Mouse (Mus musculus): Measurements from ENCODE around the gene Ugt2a1. TPM values are rescaled to one million over a fixed set of nuclear protein-coding genes. Genes with fewer than 3 reads are reported as not detected.
"Not testable (repeated sequence)": the region's sequence is repeated elsewhere in the genome, so short reads cannot be mapped to it uniquely, and the experiment has no call there.

Gene Ugt2a1
- polyA plus RNA-seq (2017; shearing (Covaris generic)), result not detected

DNA sequence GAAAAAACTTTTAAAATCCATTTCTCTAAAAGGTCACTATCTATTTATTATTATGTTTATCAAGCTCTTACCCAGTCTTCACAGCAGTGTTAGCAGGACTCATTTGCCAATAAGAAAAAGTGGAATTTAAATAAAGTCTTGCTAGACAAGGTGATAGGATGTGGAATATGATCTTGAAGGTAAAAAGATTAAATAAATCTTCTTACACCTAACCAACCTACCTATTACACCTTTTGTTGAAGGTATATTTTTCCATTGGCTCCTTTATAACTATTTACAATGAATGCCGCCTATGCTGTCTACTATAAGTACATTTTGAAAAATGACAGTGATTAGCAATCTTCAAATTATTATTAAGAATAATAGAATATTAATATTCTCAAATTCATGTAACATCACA, at the start of gene Ugt2a1:
Gene Ugt2a1, minus strand, starts transcription at position 101 of the 400 bp plus-strand sequence.
- no peak for ATAC-seq

DNA sequence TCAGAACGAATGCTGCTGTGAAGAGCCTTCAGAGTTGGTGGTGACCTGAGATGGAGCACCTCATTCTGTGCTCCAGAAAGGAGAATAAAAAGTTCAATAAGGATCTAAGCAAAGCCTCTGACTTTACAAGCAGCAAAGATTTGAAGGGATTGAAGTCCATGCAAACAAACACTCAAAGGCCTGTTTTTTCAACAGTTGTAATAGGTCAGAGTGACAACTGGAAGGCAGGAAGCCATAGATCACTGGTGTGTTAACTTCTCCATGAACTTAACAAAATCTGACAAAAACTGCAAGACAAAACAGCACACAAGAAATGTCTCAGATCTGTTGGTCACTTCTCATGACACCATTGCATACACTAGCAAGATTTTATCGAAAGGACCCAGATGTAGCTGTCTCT, 47.4 kb upstream of the Ugt2a1 start, which contains the start of gene Sult1b1:
Gene Sult1b1, minus strand, starts transcription at position 85 of the 400 bp plus-strand sequence.
- ATAC-seq, result no peak

DNA sequence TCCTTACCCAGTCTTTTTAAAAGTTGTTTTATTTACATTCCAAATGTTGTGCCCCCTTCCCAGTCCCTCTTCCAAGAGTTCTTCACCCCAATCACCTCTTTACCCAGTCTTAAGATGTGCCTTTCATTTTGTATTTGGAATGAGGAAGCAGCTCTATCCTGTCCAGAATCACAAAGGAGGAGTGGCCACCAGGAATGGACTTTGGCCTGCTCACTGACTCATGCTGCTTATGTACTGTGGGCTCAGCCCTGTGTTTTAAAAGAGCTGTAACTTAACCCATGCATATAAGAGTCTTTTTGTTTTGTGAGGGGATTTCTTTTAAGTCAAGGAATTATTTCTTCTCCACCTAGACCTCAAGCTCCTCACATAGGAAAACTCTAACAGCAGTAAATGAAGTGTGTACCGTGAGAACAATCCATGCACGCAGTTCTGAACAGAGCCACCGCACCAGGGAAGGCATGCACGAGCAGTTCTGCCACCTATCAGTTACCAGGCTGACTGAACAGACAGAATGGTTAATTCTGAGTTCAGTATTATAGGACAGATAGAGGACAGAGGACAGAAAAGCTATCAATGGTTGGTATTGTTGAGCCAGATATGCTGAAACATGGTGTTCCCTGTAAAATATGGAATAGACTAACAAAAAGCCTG, 45.4 kb upstream of the Ugt2a1 start:
- no peak for ATAC-seq

DNA sequence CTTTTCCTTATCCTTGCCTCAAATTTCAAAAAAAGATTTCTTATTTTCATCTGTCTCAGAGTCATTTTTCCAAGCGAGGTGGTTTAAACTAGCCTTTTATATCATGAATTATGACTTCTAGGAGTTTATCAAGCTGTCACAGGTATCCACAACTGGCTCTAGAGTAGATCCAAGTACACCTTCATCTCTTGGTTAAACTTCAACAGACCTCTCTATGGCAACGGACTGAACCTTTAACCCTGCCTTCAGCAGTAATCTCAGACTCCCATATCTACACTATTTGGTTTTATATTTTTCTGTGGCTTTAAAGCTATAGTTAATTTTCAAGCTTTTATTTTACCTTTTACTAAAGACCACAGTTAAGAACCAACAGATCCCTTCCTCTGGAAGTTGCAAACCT, 41.6 kb upstream of the Ugt2a1 start:
- no peak for ATAC-seq

DNA sequence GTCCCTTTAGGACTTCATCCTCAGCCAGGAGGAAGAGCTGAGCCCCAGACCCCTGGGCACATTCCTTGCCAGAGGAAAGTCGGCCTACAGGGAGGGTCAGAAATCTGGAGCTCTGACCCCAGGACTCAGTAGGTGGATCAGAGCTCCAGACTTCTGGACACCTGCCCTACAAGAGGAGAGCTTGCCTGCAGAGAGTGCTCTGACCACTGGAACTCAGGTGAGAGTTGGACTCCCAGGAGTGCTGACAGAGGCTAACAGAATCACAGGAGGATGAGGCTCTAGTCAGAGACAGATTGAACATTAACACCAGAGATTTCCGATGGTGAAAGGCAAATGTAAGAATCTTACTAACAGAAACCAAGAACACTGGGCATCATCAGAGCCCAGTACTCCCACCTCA, 32.9 kb upstream of the Ugt2a1 start:
- ATAC-seq, result not testable (repeated sequence)

DNA sequence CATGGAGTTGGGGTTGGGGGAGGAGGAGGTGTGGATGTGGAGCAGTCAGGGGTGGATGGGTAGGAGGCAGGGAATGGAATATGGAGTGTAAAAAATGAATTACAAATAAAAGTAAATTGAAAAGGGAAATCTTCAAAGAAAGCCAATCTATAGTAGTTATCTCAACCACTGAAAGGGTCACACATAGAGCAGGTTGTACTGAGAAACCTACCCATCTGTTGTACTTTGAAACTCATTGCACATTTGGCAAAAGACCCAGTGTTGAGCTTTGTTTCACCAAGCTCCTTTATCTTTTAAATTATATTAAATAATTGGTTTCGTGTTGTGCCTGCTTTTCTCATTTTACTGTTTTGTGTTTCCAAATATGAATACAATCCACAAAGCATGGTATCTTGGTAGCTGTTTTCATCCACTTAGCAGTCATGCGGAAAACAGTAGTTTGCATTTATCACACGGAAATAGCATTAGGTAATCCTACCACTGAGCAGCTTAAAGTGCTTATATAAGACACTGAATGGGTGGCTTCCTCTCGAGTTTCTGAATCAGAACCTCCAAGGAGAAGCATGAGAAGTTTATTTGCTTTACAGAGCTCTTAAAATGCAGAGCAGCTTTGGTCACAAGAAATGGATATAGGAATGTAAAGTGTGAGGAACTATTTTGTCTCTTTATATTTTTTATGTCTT, 15.2 kb upstream of the Ugt2a1 start:
- ATAC-seq, result no peak

DNA sequence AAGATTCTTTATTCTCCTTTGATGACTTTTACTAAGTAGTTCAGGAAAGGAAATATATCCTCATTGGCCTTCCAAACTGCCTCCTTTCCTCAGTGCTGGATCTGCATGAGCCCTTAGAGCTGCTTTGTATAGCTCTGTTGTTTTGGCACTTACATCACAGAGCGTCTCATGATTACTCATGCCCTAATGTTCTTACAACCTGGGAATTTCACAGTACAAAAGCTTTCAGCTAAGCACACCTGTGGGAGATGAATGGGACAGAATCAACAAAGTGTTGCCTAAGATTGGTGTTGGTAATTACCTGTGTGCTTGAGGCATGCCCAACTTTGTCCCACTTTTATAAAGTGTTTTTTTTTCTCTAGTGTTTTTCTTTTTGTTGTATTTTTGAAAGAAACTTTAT, 12.0 kb upstream of the Ugt2a1 start:
- ATAC-seq, result no peak

DNA sequence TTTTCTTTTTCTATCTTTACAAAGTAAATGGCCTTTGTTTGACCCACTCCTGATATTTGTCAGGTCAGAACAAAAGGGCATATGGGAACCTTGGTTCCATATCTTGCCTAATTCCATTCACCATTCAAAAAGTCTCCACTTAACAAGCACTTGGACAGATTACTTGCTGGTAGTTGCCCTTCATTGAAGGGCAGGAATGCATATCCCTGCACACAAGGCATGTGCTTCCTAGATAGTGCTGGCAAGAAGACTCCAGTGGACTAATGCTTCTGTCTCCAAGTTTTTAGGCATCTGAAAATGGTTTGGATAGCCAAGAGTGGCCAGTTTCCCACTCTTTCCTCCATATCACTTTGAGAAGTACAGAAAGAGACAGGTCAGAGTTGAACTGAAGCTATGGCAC, 8.7 kb upstream of the Ugt2a1 start:
- no peak for ATAC-seq

DNA sequence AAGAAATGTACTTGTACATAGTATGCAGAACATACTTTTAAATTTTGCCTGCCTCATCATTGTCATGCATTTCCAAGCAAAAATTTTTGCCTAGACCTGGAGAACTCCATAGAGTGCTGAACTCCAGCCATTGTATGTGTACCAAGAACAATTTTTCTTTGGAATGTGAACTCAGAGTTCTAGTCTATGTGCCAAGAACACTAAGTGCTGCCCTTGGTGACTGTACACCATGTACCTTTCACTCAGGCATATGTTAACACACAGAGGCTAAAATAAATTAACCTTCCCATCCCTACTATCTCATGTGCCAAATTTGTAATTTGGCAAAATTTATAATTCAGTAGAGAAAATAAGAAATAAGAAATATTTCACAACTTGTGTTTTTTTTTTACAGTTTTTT, 8.3 kb upstream of the Ugt2a1 start:
- ATAC-seq, result no peak

DNA sequence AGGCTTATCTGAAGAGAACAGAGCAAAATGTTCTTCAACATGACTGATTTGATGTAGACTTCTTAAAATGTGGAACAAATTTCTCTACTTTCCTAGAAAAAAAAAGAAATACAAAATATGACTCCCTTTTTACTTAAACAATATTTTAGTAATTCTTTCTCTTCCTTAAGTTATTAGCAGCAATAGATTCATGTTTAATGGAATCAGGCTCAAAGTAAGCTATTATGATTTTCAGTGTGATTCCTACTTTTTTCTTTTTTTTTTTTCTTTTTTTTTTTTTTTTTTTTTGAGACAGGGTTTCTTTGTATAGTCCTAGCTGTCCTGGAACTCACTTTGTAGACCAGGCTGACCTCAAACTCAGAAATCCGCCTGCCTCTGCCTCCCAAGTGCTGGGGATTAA, 4.0 kb downstream of the Ugt2a1 start, which contains the start of gene Gm43638:
Gene Gm43638, minus strand, starts transcription at position 101 of the 400 bp plus-strand sequence.
- ATAC-seq, result not testable (repeated sequence)

DNA sequence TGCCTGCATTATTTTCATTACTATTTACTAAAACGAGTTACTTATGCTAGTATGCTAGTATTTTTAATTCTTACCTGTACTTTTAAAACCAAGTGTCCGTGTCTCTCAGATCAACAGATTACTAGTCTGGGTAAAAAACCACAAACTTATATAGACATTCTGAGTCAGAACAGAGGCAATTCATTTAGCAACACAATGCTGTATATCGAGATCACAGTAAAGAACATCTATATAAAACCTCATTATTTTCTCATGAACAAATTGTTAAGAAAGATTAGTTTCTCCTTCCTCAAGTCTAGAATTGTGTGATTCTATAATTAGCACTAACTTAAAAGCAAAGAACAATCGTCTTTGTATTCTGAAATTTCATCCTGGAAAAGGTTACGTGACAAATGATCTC, 8.5 kb downstream of the Ugt2a1 start, which contains the start of gene Ugt2a2:
Gene Ugt2a2, minus strand, starts transcription at position 101 of the 400 bp plus-strand sequence.
- ATAC-seq, result no peak

DNA sequence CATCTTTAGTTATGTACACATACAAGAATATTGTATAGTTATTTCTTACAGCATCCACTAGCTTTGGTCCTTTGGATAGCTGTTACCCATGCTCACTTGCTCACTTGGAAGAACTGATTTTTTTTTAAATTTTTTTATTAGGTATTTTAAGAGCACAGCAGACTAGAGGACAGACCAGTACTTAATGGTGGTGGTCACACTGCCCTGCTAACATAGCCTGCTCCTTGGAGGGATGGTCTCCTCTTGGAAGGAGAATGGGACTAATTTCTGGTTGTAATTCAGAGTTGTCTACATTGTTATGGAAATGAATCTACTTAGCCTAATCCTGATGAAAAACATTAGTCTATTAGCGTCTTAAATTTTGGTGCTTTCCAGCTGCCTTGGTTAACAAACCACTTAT, 31.9 kb downstream of the Ugt2a1 start:
- ATAC-seq, result no peak

DNA sequence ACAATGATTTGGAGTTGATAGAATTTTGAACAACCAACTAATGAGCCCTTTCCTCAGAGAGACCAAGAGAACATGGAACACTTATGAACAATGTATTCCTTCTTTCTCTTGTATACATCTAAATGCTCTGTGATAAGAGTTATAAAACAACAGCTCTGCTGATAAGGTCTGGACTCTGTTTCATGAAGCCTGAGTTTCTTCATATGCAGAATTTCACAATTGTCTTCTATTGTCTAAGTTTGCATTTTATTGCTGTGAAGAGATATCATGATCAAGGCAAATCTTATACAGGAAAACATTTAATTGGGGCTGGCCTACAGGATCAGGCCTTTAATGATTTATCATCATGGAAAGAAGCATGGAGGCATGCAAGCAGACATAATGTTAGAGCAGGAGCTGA, 33.0 kb downstream of the Ugt2a1 start:
- no peak for ATAC-seq

DNA sequence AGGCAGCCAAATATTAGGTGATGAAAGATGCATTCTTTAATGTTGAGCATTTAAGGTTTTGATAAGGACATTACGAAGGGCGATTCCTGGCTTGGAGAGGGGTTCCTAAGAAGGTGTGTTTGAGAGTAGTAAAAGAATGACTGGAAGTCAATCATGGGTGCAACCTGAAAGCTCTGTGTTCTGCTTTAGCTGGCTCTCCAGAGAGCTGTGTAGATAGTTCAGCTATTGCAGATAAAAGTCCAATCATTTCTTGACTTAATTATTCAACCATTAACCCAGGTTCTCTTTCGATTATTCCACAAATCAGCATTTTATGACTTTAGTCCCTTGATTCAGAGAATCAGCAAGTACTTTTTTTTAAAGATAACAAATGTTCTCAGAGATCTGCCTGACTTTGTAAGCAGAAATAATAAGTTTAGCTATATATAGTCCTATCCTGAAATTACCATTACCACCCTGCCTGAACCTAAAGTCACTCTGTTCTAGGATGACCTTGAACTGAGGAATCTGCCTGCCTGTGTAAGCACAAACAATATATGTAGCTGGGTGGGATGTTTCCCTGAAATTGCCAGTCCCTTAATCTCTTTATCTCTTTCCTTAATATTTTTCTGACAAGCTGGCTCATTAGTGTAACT, 34.3 kb downstream of the Ugt2a1 start:
- ATAC-seq, result no peak

DNA sequence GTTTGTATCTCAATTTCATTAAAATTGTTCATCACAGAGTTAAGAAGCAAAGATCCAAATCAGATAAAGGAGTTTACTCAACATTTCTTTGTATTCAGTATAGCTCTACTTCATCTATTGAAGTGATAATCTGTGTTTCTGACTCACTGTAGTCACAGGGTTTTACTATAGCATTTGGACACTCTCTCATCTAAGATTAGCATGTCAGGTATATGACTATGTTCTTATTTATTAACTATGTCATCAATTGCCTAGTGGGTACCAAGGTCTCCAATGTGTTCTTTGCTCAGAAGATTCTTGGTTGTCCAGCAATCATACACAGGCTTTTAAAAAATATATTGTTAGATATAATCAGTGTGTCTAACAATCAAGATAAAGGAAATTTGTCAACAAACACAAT, 35.2 kb downstream of the Ugt2a1 start:
- ATAC-seq, result no peak

DNA sequence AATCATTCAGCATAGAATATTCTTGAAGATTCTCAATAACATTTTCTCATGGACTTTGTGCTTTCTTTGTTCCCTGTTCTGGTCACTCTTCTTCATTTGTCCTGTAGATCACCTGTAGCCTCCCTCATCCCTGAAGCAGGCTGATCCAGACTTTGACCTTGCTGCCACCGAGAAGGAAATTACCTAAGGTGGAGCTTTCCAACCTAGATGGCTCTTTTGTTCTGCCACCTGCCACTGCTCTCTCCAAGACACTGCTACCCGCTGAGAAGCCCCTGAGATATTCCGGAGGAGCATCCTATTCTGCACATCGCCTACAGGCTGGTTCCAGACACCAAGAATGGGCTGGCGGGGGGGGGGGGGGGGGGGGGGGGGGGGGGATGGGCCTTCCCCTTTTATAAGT, 38.2 kb downstream of the Ugt2a1 start:
- not testable (repeated sequence) for ATAC-seq

DNA sequence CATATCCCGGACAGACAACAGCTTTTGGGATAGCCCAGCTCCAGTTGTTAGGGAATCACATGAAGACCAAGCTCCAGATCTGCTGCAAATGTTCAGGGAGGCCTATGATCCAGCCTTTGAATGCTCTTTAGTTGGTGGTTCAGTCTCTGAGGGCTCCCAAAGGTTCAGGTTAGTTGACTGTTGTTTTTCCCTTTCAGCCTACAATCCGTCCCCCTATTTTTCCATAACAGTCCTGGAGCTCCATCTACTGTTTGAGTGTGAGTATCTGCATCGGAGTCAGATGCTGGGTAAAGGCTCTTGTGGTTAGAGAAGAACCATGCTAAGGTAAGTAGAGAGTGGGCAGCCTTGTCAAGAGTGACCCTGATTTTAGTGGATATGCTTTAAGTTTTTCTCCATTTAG, 54.4 kb downstream of the Ugt2a1 start:
- no peak for ATAC-seq

DNA sequence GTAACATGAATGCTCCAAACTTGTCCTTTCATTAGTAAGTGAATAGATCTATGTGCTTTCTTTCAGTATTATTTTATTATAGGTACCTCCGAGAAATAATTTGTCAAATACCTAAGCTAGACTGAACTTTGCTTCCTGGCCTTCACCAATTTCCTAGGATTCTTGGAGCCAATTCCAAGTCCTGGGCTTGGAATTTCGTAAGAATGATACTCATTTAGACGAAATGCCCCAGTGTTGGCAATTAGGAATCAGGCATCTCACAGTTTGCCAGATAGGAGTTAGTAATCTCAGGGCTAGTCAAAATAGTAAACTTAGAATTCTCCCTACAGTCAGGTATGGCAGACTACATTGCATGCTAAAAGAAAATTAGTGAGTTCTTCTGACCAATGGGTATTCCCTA, 65.0 kb downstream of the Ugt2a1 start:
- no peak for ATAC-seq

DNA sequence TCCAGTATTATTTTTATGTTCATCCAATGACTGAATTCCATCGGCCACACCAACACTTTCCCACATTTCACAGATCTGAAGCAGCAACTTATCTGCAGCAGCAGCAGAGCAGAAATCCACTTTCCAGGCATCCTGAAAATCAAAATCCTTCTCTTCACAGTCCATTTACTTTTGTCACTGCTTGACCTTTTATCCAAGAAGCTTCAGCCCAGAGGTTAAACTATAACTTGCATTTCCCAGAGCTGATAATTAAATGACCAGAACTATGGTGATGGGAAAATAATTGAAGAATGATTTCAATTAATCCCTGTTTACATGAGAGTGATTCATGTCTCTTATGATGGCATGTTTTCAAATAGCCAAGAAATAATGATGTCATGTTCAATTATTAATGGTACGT, 66.6 kb downstream of the Ugt2a1 start, which contains the start of gene Ugt2b38:
Gene Ugt2b38, minus strand, starts transcription at position 163 of the 400 bp plus-strand sequence.
- ATAC-seq, result not testable (repeated sequence)
